Mouse (Mus musculus) CH12.LX (cell line): ENCODE results near the gene Ift81.

Experiments used
- CTCF ChIP-seq, 2 experiments: IDR thresholded peaks in 1 of 2; conservative IDR thresholded peaks in 1 of 2; 2 replicates each; pipeline ENCODE4 v1.5.1; 2011 to 2012; ENCODE audit warnings: low read depth in 2 of 2, low read length in 2 of 2, improper control_type of control experiment in 1 of 2, inconsistent platforms in 1 of 2, mild to moderate bottlenecking in 1 of 2, moderate library complexity in 1 of 2
- MEF2A ChIP-seq: IDR thresholded peaks from 2 replicates; pipeline ENCODE4 v1.6.1; 2014; ENCODE audit warnings: low read depth, mild to moderate bottlenecking, inconsistent platforms, low read length, improper control_type of control experiment, borderline replicate concordance

- no peak for TF ChIP-seq CTCF (conservative IDR thresholded peaks at IDR 0.05 in 1 of 2, IDR thresholded peaks at IDR 0.05 in 1 of 2; ENCODE audit: low read depth in 2 of 2, low read length in 2 of 2)
- no peak for TF ChIP-seq MEF2A
These were observed 42.5 kb upstream of the Ift81 start for GRCm38 (mm10) chr5:122656808-122657207.
